Comparison of ENCODE assay signal across 9 mouse cellular contexts in genomic region chr2:101754939-101755555, GRCm38 (mm10).
DNase-seq lines count a peak whose midpoint lies in the region; ATAC-seq and TF ChIP-seq lines count a peak whose summit lies in the region.
"Had no signal": no experiment of that assay in that cellular context is flagged by ENCODE, and none has a peak within 500 bp of the region (broad histone marks: within the 10 kb centered on the region; RNA-seq: fewer than 3 reads in every experiment).

No protein-coding gene starts in this region.

- ATAC-seq in CD4-positive, CD25-positive, alpha-beta regulatory T cell, adult 4 months, result no peak
- ATAC-seq in hindbrain, embryonic 13.5 days (ENCODE audit: low FRiP score), result no peak
- no peak for ATAC-seq in cerebellum, adult (ENCODE audit: insufficient number of reproducible peaks, low FRiP score, low TSS enrichment)

- no peaks in the 10 kb centered on the region for H3K36me3 ChIP-seq in hindbrain, embryonic 13.5 days

- 2% methylated on average over 9 of the region's 11 CpGs for WGBS in hindbrain, embryonic 13.5 days

- H3K9me3 ChIP-seq in hindbrain, embryonic 13.5 days, result no peaks in the 10 kb centered on the region

- H3K4me2 ChIP-seq in hindbrain, embryonic 13.5 days, result peak overlapping the region; percentile 46

- no peaks in the 10 kb centered on the region for H3K27me3 ChIP-seq in hindbrain, embryonic 13.5 days

- TF ChIP-seq CTCF in brain, embryonic 14.5 days (IDR thresholded peaks at IDR 0.05; ENCODE audit: borderline replicate concordance, extremely low read depth, insufficient read depth, insufficient read length), result no peak

- H3K9ac ChIP-seq in hindbrain, embryonic 13.5 days, result no peak overlapping the region

- H3K4me3 ChIP-seq in hindbrain, embryonic 13.5 days, result peak overlapping the region; percentile 15

- peaks cover 26% of the 10 kb centered on the region for H3K4me1 ChIP-seq in hindbrain, embryonic 13.5 days (replicated peaks)

- DNase-seq in CD4-positive, CD25-positive, alpha-beta regulatory T cell, adult 2 months (ENCODE audit: low read depth, low spot score), result peak; percentile 31
- peak; percentile 42 for DNase-seq in brain, embryonic 14.5 days (ENCODE audit: low read depth)
- peak; percentile 23 for DNase-seq in naive thymus-derived CD4-positive, alpha-beta T cell, adult 2 months (ENCODE audit: low read depth)
- no peak for DNase-seq in layer of hippocampus, adult 11-12 months (ENCODE audit: low spot score)
- no peak for DNase-seq in adrenal gland, adult 8-10 months
- DNase-seq: kidney, postnatal 10 days had no signal

- H3K27ac ChIP-seq in hindbrain, embryonic 13.5 days, result no peak overlapping the region

- TF ChIP-seq POLR2A in brain, embryonic 14.5 days (IDR thresholded peaks at IDR 0.05; ENCODE audit: borderline replicate concordance, extremely low read depth, insufficient read depth, insufficient read length, poor library complexity, severe bottlenecking), result no peak

Comparison
In these comparisons a context has a peak if more than half of its experiments do, and no peak if none do; other contexts are left out.
1. DNase-seq: peak in CD4-positive, CD25-positive, alpha-beta regulatory T cell, adult 2 months (single experiment), brain, embryonic 14.5 days (single experiment) and naive thymus-derived CD4-positive, alpha-beta T cell, adult 2 months (single experiment); none in layer of hippocampus, adult 11-12 months (single experiment) and adrenal gland, adult 8-10 months (single experiment).